Mouse (Mus musculus) left cerebral cortex, postnatal 10 days (tissue): ENCODE data around the gene Gm20388. TPM values are rescaled to one million over a fixed set of nuclear protein-coding genes. Genes with fewer than 3 reads are reported as not detected.

Experiments used
- DNase-seq, 2 experiments: peaks; one replicate each; pipeline ENCODE4 v3.0.0; 2021 to 2022; ENCODE audit warnings: low spot score in 2 of 2, mixed read lengths in 1 of 2; ENCODE audit errors: extremely low spot score in 1 of 2
- intact Hi-C: fragments of 180-260 bp; cut with DNase I; formaldehyde crosslinking; loops from one replicate; pipeline ENCODE4 v1.15.1; 2025
- total RNA-seq, 2 experiments: library from RNA; stranded (reverse); gene quantifications; 2 replicates each; pipeline ENCODE4 v1.2.3; 2021

Gene Gm20388
- total RNA-seq, 2 experiments from 2014 or later: 4.4 to 9.0 TPM

DNA sequence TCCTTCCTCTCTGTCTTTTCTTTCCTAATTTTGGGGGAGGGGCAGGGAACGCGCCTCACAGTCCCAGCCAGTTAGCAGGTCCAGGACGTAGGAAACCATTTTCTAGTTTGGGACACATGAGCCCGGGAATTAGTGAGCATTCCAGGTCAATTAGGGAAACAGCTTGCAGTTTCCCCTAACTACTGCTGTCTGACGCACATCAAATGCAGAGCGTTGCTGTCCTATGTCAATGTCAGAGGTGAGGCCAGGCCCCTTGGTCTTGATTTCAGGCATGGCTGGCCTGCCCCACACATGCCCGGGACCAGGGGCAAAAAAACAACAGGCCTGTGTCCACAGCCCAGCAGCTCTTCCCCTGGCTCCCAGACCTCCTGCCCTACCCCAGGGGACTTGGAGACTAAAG, 1259.5 kb downstream of the Gm20388 start:
- intact Hi-C loops: no loop called here
- no peak for DNase-seq

DNA sequence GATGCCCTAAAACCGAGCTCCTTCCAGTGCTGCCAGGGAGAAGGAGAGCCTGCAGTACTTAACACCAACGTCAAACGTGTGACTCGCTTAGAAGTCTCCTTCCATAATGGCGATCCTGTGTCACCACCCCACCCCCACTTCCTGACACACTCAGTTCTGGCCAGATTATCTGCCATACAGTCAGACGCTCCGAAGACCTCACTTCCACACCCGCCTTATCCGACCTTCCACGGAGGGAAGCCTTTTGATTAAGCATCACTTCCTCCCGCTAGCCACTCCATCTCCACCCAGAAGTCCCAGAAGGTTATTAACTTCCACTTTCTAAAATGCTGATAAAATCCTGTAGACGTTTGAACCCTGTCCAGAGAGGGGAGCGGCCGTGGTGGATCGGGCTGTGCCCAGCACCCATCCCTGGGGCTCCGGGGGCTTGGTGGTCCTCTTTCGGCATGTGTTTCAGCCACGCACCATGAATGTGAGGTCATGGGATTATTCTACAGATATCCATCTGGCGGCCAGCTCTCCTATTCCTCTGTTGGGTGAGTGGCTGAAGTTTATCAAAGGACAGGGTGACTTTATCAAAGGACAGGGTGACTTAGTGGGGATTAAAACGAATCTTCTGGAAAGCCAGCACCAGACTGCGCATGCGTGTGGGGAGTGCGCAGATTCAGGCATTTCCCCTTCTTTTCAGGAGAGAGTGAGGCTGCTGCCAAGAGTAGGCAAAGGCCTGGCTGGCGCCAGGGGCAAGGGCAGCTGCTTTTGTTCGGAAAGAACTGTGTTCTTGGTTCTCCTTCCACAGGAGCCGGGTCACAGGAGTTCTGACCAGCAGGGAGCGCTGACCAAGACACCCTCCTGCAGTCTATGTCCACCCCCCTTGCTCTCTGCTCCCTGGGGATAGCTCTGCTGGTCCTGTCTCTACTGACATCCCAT, 1260.2 kb downstream of the Gm20388 start:
- intact Hi-C loops: no loop called here
- DNase-seq: peak; percentile 5 to 40

DNA sequence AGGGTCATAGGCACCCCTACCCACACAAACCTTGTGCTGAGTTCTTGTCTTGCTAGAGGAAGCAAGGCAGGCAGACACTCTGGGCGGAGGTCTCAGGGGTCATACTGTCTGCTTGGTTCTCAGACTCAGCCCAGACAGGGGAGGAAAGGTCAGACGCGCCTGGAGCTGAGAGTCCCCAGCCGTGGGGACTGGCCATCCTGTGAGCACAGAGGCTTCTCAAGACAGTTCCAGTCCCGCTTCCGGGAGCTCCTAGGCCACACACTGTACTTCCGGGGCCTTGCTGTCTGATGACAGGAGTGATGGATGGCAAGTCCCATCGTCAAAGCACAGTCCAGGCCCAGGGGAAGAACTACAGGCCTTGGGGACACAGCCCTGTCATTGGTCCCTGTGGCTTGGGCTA, 1261.9 kb downstream of the Gm20388 start:
- intact Hi-C loops: no loop called here
- DNase-seq: no peak

DNA sequence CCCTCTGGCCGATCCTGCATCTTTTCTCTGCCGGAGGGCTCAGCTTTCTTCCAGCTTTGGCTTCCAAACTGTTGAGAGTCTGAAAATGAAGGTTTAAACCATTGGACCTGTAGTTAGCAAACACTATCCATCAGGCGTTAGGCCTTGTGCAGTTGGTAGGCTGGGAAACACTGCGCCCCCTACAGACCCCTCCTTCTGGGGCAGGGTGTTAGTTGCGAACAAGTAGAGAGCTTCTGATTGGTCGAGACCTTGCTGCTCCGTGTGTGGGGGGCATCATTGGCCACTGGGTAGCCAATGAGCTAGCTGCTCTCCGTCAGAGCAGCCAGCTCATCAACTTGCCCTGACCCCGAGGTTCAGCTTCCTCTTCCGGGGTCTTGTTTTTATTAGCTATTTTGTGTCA, 1263.5 kb downstream of the Gm20388 start:
- no peak for DNase-seq
- intact Hi-C loops: no loop called here

DNA sequence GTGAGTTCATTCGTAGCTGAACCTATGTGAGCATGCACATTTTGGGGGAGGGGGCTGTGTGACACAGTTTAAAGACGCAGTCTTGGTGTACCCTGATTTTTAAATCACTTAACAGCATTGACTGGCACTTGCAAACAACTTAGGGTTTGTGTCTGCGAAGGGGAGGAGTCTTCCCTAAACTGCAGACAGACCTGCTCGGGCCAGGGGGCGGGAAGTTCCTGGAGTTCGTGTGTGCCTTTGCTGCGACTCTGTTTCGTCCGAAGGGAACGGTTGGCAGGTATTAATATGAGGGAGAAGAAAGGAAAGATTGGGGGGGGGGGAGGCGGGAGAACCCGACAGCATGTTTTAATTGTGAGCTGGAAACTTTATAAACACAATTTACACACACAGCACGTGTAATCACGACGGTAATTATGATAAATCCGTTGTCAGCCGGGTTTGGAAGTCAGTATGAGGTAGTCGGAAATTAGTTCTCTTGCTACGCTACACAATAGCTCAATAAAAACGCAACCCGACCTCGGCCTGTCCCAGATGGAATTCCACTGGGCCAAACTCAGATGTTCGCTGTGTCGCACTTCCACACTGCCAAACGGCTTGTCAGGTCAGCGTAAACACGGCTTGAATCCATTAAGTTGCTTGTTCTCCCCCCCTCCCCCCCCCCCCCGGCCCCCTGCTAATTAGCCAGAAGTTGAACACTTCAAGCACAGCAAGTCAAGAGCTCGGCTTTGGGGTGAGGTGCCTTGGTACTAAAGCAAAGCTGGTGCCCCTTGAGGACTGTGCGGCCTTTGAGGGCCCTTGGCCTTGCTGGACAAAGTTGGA, 1264.3 kb downstream of the Gm20388 start:
- intact Hi-C loops: no loop called here
- DNase-seq: no peak

DNA sequence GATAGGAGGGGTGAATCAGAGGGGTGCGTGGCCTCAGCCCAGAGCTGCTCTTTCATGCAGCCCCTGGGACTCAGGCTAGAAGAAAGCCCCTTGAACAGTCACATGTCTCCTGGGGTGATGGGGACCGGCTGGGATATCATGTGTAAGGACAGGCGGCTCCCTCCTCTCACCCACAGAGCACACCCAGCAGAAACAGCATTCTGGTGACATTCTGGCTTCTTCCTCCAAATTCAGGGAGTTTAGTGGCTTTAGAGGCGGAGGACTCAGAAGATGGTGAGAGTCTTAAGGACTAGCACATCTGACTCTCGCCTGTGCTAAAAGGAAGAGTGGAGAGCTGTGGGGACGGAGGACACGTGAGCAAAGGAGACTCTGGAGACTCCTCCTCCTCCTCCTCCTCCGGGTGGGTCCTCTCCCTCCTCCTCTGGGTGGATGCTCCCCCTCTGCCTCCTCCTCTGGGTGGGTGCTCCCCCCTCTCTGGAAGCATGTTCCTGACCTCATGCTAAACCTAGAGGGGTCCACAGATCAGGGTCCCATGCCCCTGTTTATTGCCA, 1265.0 kb downstream of the Gm20388 start:
- intact Hi-C loops: no loop called here
- no peak for DNase-seq

DNA sequence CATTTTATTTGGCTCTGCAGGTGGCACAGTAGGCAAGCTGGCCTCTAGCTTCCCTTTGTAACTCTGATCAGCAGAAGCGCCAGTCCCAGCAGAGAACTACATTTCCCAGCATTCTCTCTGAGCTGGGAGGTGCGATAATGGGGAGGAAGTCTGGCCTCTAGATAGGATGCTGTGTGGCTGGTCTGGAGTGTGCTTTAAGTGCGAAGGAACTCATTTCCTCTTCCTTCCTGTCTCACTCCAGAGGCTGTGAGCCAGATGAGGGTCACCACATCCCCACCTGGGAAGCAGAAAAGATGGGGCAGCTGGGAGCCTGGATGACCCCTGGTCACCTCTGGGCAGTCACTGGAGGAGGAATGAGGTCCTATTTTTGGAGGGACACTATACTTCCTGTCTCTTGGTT, 1265.7 kb downstream of the Gm20388 start:
- intact Hi-C loops: no loop called here
- DNase-seq: no peak

DNA sequence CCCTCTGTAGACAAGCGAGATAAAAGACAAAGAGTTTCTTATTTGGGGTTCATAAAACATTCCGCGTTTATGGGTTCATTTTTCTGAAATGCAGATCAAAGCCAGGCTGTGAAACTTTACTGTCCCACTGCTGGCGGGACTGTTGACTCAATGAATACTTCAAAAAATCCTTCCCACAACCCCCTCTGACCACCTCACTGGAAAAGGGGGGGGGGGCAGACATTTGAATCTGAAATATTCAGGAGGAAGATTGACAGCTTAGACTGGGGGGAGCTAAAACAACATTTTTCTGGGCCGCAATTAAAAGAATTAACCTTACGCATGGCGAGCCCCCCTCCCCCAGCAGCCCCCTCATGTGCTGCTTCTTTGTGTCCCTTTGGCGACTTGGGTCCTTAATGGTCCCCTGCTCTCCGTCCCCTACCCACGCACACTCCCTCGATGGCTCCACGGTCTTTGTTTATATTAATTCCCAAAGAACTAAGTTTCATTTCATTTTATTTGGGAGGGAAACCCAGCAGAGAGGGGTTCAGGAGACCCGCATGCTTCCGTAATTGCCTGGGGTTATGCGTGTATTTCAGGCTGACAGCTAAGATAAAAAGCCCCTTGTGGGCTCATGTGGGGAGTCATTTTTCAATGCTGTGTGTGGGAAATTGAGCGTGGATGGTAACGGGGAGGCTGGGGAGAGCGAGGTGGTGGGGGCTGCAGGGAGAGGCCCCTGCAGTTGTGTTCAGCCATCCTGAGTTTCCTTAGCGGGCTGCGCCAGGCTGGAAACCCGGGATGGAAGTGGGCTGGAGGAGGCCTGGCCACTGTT, 1270.0 kb downstream of the Gm20388 start:
- no peak for DNase-seq
- intact Hi-C loops: no loop called here

DNA sequence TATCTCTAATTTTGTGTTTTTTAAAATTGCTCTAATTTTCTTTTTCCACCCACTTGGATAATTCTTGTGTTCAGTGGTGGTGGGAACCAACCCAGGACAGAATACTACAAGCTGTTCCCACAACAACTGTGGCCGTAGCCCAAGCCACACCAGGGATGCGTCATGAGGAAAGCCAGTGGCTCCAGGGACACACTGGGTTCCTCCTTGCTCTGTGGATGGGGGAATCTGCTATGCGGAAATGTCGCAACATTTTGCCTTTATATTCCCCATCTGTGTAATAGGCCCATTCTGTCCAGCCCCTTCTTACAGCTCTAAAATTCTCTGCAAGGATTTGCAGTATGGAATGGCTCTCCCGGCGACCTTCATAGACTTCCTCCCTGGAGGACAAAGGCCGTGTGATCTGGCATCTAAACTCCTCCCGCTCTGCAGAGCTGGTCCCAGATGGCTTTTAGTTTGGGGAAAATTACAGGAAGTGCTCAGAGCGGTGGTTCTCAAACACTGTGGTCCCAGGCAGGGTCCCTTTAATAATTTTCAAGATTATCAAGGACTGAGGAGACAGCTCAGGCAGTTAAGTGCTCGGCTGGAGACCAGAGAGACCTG, 1270.7 kb downstream of the Gm20388 start:
- intact Hi-C loops: no loop called here
- DNase-seq: no peak

DNA sequence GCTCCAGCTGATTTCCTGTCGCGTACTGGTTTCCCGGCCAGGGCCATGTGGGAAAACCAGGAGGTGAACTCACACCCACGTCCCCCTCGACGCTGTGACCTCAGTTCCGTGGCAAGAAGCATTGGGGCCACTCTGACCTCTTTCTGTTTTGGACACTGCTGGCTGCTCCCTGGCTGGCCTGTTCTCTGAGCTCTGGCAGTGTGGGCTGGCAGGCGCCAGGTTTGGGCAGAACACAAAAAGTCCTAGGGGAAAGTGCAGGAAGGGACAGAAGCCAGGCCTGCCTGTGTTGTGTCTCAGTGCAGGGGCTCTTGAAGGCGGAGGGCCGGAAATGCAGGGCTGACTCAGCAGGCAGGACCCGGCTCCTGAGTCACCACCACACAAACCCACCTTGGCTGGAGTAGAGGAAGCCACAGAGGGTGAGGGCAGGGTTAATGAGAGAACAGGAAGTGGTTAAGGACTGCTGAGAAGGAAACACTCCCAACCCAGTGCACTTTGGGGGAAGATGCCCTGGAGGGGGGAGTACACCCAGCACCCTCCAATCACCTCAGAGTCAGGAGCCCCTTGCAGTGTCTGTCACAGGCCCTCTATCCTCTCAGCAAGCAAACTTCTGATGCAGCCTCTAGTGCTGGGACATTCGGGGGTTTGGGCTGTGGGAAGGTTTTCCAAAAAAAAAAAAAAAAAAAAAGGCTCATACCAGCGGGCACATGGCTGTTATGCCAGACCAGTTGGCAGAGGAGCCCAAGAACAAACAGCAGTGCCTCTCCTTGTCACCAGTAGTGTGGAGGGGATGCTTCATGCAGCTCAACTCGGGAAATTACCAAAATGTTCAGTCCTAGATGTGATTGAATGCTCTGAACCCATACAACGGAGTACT, 1277.1 kb downstream of the Gm20388 start:
- peak in 1 of 2 experiments; percentile 59 for DNase-seq
- intact Hi-C loops: no loop called here

DNA sequence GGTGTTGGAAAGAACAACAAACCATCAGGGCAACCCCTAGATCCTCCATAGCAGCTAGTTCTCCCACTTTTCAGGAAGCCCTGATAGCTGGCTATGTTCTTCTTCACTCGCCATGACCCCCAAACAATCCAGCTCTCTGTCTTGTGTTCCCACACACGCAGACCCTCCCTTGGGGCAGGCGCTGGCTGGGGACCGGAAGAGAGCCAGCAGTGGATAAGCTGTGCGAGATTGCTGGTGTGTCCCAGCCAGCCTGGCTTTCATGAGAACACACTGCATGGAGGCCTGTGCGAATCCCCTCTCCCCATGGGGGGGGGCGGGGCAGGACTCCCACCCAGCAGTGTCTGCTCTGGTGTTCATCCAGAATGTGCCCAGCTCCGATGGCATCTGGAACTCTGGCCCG, 1278.4 kb downstream of the Gm20388 start:
- intact Hi-C loops: no loop called here
- DNase-seq: peak in 1 of 2 experiments; percentile 66

DNA sequence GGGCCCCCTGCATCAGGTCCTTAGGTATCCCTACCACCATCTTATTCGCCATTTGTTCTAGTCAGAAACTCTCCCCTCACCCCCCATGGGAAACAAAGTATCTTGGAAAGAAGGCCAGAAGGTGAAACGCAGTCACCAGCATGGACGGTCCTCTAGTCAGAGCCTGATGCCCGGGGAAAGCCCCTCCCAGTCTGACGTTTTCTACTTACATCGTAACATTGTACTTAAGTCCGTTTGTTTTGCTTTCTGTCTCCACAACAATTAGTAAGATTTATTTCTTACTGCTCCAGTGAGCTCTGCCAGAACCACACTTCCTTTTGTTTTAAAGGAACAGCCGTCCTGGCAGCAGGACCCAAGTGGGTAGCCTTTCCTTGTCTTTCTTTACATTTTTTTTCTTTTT, 1281.8 kb downstream of the Gm20388 start:
- intact Hi-C loops: no loop called here
- no peak for DNase-seq

DNA sequence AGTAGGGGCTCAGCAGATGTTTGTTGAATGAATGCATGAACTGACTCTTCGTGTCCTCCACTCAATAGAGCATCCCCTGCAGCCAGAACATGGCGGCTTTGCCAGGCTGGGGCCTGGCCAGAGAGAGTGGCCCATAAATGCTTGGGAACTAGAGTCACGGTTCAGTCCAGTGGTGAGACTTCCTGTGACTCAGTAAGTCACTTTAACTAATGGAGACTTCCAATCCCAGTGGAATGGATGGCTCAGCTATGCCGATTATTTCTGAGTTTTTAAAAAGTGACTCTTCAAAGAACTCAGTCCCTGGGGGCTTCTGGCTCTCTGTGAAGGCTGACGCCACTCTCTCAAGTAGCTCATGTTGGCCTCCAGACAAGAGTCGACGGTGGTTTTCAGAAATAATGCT, 1285.3 kb downstream of the Gm20388 start:
- no peak for DNase-seq

DNA sequence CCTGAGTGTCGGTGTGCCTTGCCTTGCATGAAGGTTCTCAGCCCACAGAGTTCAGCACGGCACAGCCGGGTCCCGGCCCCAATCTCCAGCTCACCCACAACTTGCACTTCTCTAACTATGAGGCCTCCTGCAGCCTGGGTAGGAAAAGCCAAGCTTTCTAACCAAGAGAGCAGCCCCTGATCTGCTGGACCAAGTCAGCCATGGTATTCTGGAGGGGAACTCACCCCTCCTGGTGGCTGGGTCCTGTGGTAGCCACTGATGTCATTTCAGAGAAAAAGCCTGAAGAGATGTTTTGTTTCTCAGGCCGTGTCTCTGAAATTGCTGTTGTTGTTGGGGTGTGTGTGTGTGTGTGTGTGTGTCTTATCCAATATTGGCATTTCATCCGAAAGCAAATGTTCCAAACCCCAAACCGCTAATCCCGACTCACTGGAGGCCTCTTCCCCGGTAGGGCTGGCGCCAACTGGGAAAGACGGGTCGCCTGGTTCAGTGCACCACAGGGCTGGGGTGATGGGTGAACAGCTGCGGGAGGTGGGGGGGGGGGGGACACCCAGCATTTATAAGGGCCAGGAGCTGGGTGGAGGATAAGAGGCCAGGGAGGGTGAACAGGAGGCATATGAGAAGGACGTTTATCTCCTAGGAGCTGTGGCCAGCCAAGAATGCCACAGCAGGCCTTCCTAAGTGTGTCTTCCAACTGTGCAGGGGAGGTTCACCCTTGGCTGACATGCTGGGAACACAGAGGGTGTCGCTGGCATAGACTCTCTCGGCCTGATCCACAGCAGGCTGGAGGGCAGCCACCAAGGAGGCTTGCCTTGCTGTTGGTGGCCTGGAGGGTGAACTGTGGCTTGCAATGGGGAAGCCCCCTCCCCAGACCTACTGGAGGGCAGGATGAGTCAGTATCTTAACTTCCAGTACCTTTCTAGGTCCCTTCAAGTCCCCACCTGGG, 1286.4 kb downstream of the Gm20388 start:
- DNase-seq: no peak
- intact Hi-C loops: no loop called here

More for the DNA sequence above, 1285.3 kb downstream of the Gm20388 start:
- intact Hi-C loops: no loop called here

DNA sequence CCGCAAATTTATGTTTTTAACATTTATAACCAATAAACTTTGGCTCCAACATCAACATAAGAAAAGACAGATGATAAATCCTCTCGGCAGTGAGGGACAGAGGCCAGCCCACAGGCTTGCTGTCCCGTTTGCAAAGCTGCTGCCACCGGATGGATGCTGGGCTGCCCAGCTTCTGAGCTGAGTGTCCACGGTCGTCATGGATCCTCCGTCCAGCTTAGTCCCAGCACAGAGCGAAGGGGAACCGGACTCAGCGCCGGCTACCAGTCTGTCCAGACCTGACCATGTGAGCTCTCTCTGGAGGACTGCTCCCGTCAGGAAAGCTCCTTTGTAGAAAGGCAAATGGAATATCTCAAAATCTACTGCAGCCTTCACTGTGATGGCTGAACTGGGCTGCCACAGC, 1289.4 kb downstream of the Gm20388 start:
- DNase-seq: no peak
- intact Hi-C loops: no loop called here

DNA sequence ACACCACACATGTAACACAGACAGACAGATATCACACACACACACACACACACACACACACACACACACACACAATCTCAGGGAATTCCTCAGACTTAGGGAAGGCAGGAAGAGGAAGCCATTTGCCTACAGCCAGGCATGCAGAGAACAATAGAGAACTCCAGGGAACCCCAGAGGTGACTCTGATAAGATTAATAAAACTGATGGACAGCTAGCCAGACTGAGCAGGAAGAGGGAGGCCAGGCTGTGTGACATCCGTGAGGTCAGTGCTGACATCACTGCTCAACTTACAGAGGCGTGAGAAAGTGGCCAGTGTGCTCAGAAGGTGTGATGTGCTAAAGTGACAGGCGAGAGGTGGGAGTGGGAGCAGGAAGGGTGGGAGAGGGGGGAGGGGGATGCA, 1290.3 kb downstream of the Gm20388 start:
- intact Hi-C loops: no loop called here
- no peak for DNase-seq

DNA sequence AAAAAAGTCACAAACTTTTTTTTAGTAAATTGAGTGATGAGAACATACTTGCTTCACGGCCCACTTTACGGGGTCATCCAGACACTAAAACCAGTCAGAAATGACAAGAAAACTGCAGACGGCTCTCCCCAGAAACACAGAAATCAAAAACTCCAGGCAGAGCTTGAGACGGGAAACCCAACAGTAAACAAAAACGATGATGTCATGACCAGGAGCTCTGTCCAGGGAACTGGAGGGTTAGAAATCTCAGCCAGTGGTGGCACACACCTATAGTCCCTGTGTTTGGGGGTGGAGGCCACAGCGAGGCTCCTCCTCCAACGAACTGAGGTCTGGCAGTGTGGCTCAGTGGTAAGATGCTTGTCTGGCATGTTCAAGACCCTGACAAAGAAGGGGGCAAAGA, 1291.0 kb downstream of the Gm20388 start:
- DNase-seq: no peak
- intact Hi-C loops: no loop called here
